Mouse (Mus musculus) retina, postnatal 7 days (tissue): ENCODE measurements around the gene Olfr56.
"Not testable (repeated sequence)": the region's sequence is repeated elsewhere in the genome, so short reads cannot be mapped to it uniquely, and the experiment has no call there.

Experiments used
- DNase-seq: peaks from one replicate; pipeline ENCODE4 v3.0.0-alpha.2; 2012; ENCODE audit warnings: low read depth, low spot score

Gene Olfr56

DNA sequence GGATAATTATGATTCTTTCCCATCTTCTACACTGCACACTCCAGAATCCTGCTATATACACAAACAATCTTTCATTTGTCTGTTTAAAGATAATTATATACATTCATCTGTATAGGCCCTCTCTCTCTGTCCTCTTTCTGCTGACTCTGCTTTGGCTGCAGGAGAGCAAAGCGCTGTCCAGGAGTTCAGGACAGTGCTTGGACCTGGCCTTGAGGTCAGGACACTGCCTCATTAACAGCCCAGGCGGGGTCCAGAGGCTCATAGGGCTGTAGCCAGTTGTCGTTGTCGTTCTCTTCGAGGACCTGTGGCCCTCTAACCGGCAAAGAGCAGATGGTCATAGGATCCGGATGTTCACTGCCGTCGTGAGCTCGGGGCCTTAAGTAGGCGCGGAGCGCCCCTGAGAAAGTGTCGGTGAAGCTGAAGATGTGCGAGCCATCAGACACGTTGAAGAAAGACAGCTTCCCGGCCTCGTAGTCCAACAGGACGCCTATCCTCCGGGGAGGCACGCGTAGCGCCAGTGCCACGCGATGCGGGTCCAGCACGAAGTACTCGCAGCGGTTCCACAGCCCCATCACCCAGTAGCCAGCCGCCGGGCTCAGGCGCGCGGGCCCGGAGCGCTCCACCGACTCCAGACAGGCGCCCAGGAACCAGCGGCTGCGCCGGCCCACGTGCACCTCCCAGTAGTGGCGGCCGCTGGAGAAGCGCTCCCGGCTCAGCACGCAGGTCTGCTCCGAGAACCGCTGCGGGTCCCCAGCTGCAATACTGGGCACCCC, 190.3 kb downstream of the Olfr56 start:
- no peak for DNase-seq

DNA sequence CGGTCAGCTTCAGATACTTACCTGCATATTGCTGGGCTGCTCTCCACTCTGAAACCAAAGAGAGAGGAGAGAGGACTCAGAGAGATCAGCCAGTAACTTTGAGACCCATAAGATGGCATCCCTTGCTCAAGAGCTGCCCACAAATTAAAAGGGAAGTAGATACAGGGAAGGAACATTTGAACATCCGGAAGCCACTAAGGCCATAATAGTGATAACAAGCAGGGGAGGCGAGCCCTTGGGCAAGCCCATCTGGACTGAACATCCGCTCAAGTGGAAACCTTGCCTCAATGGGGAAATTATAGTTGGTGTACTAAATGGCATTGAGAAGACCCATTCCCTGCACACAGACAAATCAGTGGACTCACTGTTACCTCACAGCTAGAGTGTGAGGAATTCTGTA, 191.9 kb downstream of the Olfr56 start:
- DNase-seq, result no peak

GRCm38 (mm10) chr11:49175345-49175744, 196.7 kb downstream of the Olfr56 start:
- no peak for DNase-seq

GRCm38 (mm10) chr11:49176047-49176779, 197.5 kb downstream of the Olfr56 start:
- not testable (repeated sequence) for DNase-seq

GRCm38 (mm10) chr11:49183172-49183571, 204.5 kb downstream of the Olfr56 start:
- DNase-seq, result no peak
